Mouse (Mus musculus): ENCODE measurements at regions not wholly inside any gene's neighbourhood (a gene's known extent, or its start where the extent isn't known, plus 50 kb on each side); places are given as distances from the start of the nearest gene placed in this dataset.

GRCm38 (mm10) chr5:75817396-75817795 is 160.9 kb downstream of the Kdr start:
- TF ChIP-seq NRF1 (IDR thresholded peaks at IDR 0.05; ENCODE audit: low read depth, low read length), result no peak
- no peak for TF ChIP-seq MEF2A (IDR thresholded peaks at IDR 0.05; ENCODE audit: borderline replicate concordance, low read depth, low read length)
- TF ChIP-seq EP300 (IDR thresholded peaks at IDR 0.05; ENCODE audit: low read length), result no peak
- TF ChIP-seq TCF12 (IDR thresholded peaks at IDR 0.05; ENCODE audit: low read depth, low read length), result no peak
- no peak for TF ChIP-seq USF2 (conservative IDR thresholded peaks at IDR 0.05; ENCODE audit: low read depth, low read length)
- no peak for TF ChIP-seq JUN (IDR thresholded peaks at IDR 0.05; ENCODE audit: insufficient read depth, low read depth, low read length)
- TF ChIP-seq CHD1 (IDR thresholded peaks at IDR 0.05; ENCODE audit: low read depth, low read length), result no peak
- no peak for TF ChIP-seq ELF1 (IDR thresholded peaks at IDR 0.05; ENCODE audit: low read depth, low read length)
- TF ChIP-seq RAD21 (IDR thresholded peaks at IDR 0.05; ENCODE audit: low read depth, low read length), result no peak
- TF ChIP-seq MAFK (IDR thresholded peaks at IDR 0.05; ENCODE audit: insufficient replicate concordance, low read length), result no peak
- TF ChIP-seq HCFC1 (IDR thresholded peaks at IDR 0.05; ENCODE audit: low read depth, low read length), result no peak
- TF ChIP-seq GABPA (IDR thresholded peaks at IDR 0.05; ENCODE audit: insufficient replicate concordance, low read depth, low read length), result no peak
- no peak for TF ChIP-seq ETS1 (conservative IDR thresholded peaks at IDR 0.05; ENCODE audit: low read depth, low read length)
- no peak for TF ChIP-seq ZNF384 (IDR thresholded peaks at IDR 0.05; ENCODE audit: low read depth, low read length)
- no peak for TF ChIP-seq MAX (IDR thresholded peaks at IDR 0.05; ENCODE audit: low read length)
- Histone ChIP-seq H3K4me3 (replicated peaks in 1 of 3; ENCODE audit: low read depth in 2 of 3, low read length in 2 of 3, poor library complexity in 1 of 3) (no peak overlapping the region), H3K4me2 (ENCODE audit: insufficient read depth, low read depth, poor library complexity, severe bottlenecking) (no peak overlapping the region), H3K9me3 (replicated peaks; ENCODE audit: low read length) (no peaks in the 10 kb centered on the region), H3K9ac (ENCODE audit: insufficient read depth, low read depth) (no peak overlapping the region), H3K36me3 (replicated peaks in 1 of 2; ENCODE audit: control insufficient read depth in 1 of 2, insufficient read depth in 1 of 2, low read length in 1 of 2) (no peaks in the 10 kb centered on the region), H3K79me2 (replicated peaks; ENCODE audit: control insufficient read depth, extremely low read depth, insufficient read depth, poor library complexity, severe bottlenecking) (no peaks in the 10 kb centered on the region), H3K27ac (ENCODE audit: insufficient read depth, low read depth) (no peak overlapping the region), H3K27me3 (replicated peaks) (no peaks in the 10 kb centered on the region), H3K4me1 (ENCODE audit: control insufficient read depth in 1 of 2, insufficient read depth in 2 of 2) (no peaks in the 10 kb centered on the region)
- in situ Hi-C loops (cut with MboI; ENCODE audit: low pct_ligation_motif_present, low pct_unique_long_range_greater_than_20kb, low sequenced_read_pairs) (no loop called here), dilution Hi-C loops (cut with MboI; ENCODE audit: extremely low pct_ligation_motif_present, extremely low pct_unique_long_range_greater_than_20kb, low sequenced_read_pairs) (no loop called here)
- DNase-seq (ENCODE audit: extremely low read depth), result no peak

GRCm38 (mm10) chr5:75814393-75814984 is 163.8 kb downstream of the Kdr start:
- Histone ChIP-seq H3K27me3 (replicated peaks) (no peaks in the 10 kb centered on the region), H3K4me3 (replicated peaks in 1 of 3; ENCODE audit: low read depth in 2 of 3, low read length in 2 of 3, poor library complexity in 1 of 3) (no peak overlapping the region), H3K9me3 (replicated peaks; ENCODE audit: low read length) (no peaks in the 10 kb centered on the region), H3K4me1 (ENCODE audit: control insufficient read depth in 1 of 2, insufficient read depth in 2 of 2) (no peaks in the 10 kb centered on the region), H3K36me3 (replicated peaks in 1 of 2; ENCODE audit: control insufficient read depth in 1 of 2, insufficient read depth in 1 of 2, low read length in 1 of 2) (no peaks in the 10 kb centered on the region), H3K79me2 (replicated peaks; ENCODE audit: control insufficient read depth, extremely low read depth, insufficient read depth, poor library complexity, severe bottlenecking) (no peaks in the 10 kb centered on the region), H3K27ac (ENCODE audit: insufficient read depth, low read depth) (no peak overlapping the region), H3K4me2 (ENCODE audit: insufficient read depth, low read depth, poor library complexity, severe bottlenecking) (no peak overlapping the region), H3K9ac (ENCODE audit: insufficient read depth, low read depth) (no peak overlapping the region)
- in situ Hi-C loops (cut with MboI; ENCODE audit: low pct_ligation_motif_present, low pct_unique_long_range_greater_than_20kb, low sequenced_read_pairs) (no loop called here), dilution Hi-C loops (cut with MboI; ENCODE audit: extremely low pct_ligation_motif_present, extremely low pct_unique_long_range_greater_than_20kb, low sequenced_read_pairs) (no loop called here)
- no peak for DNase-seq (ENCODE audit: extremely low read depth)
- TF ChIP-seq ELF1 (IDR thresholded peaks at IDR 0.05; ENCODE audit: low read depth, low read length) (no peak), CTCF (conservative IDR thresholded peaks at IDR 0.05 in 1 of 2, IDR thresholded peaks at IDR 0.05 in 1 of 2; ENCODE audit: low read depth in 2 of 2, low read length in 2 of 2) (no peak), ZMIZ1 (IDR thresholded peaks at IDR 0.05; ENCODE audit: low read depth, low read length) (no peak), E2F4 (IDR thresholded peaks at IDR 0.05; ENCODE audit: insufficient replicate concordance, low read depth, low read length) (no peak), ZKSCAN1 (IDR thresholded peaks at IDR 0.05; ENCODE audit: borderline replicate concordance, low read depth, low read length) (no peak), IRF4 (IDR thresholded peaks at IDR 0.05; ENCODE audit: low read depth, low read length) (no peak), CHD1 (IDR thresholded peaks at IDR 0.05; ENCODE audit: low read depth, low read length) (no peak), NRF1 (IDR thresholded peaks at IDR 0.05; ENCODE audit: low read depth, low read length) (no peak), EP300 (IDR thresholded peaks at IDR 0.05; ENCODE audit: low read length) (no peak), ETS1 (conservative IDR thresholded peaks at IDR 0.05; ENCODE audit: low read depth, low read length) (no peak), GABPA (IDR thresholded peaks at IDR 0.05; ENCODE audit: insufficient replicate concordance, low read depth, low read length) (no peak), TCF12 (IDR thresholded peaks at IDR 0.05; ENCODE audit: low read depth, low read length) (no peak), KAT2A (IDR thresholded peaks at IDR 0.05; ENCODE audit: insufficient replicate concordance, low read length) (no peak), NELFE (IDR thresholded peaks at IDR 0.05; ENCODE audit: low read depth, low read length) (no peak), UBTF (IDR thresholded peaks at IDR 0.05; ENCODE audit: low read depth, low read length) (no peak)

Measured in CH12.LX (cell line).